In genomic region chrX:50657835-50658565, GRCm38 (mm10) we compare ENCODE assay signal across 9 mouse cellular contexts.
DNase-seq lines count a peak whose midpoint lies in the region; ATAC-seq lines count a peak whose summit lies in the region.
"Had no signal": no experiment of that assay in that cellular context is flagged by ENCODE, and none has a peak within 500 bp of the region (broad histone marks: within the 10 kb centered on the region; RNA-seq: fewer than 3 reads in every experiment).

No protein-coding gene starts in this region.

- peaks cover 6% of the 10 kb centered on the region; the same call in 1 of the 2 replicates for H3K27me3 ChIP-seq in heart, embryonic 10.5 days (ENCODE audit: insufficient read depth, poor library complexity, severe bottlenecking)

- no peaks in the 10 kb centered on the region for H3K9me3 ChIP-seq in heart, embryonic 10.5 days

- DNase-seq in A20 (ENCODE audit: low read depth, low spot score): peak; percentile 43
- peak; percentile 75 for DNase-seq in NIH3T3 (ENCODE audit: low read depth)
- peak; percentile 87 for DNase-seq in embryo, embryonic 10 days (ENCODE audit: low spot score)
- peak; percentile 75 for DNase-seq in heart, embryonic 10.5 days (ENCODE audit: low spot score)
- DNase-seq in kidney, postnatal 25 days: peak; percentile 45 to 57
- DNase-seq in lung, adult 18-20 months: peak; percentile 20 to 45
- peak; percentile 50 for DNase-seq in thymus, postnatal 25 days

- no peaks in the 10 kb centered on the region for H3K4me1 ChIP-seq in heart, embryonic 10.5 days

- no peaks in the 10 kb centered on the region for H3K36me3 ChIP-seq in heart, embryonic 10.5 days

- peak; percentile 58; the same call in 1 of the 2 replicates for ATAC-seq in neutrophil, adult 5-6 weeks (ENCODE audit: extremely low read depth, insufficient number of reproducible peaks, low FRiP score, poor library complexity, severe bottlenecking)

- WGBS in heart, embryonic 10.5 days: 37% methylated on average over 9 of the region's 9 CpGs

- no peak overlapping the region for H3K4me3 ChIP-seq in heart, embryonic 10.5 days
- H3K4me3 ChIP-seq: erythroblast, embryonic 14.5 days had no signal

- H3K27ac ChIP-seq in heart, embryonic 10.5 days: peak overlapping the region; percentile 75

Comparison
In these comparisons a context has a peak if more than half of its experiments do, and no peak if none do; other contexts are left out.
1. DNase-seq: peak in every context shown above with its lines; median percentile 87 in embryo, embryonic 10 days; 75 in NIH3T3; 75 in heart, embryonic 10.5 days; 51 in kidney, postnatal 25 days; 50 in thymus, postnatal 25 days; 43 in A20; 32 in lung, adult 18-20 months.